Mouse (Mus musculus): ENCODE results near the gene Gas7. TPM values are rescaled to one million over a fixed set of nuclear protein-coding genes. Genes with fewer than 3 reads are reported as not detected.

Gas7 gene
- polyA plus RNA-seq, 1 experiment from 2014 or later = 13.5 TPM

DNA sequence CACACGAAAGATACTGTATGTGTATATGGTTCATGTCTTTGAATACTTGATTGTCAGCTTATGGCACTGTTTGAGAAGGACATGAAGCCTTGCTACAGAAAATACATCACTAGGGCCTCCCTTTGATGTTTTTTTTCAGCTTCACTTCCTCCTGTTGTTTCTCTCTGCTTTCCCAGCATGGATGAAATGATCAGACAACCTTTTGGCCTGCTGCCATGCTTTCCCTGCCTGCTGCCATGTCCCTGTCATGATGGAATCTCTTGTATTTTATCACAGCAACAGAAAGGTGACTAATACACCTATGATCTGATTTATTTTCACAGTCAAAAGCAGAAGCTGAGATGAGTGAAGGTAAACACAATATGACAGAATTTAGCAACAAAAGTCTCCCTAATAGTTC lies 278.5 kb downstream of the Gas7 start:
- Histone ChIP-seq H3K4me3 (ENCODE audit: low read length) (no peak overlapping the region), H3K27ac (ENCODE audit: low read length) (no peak overlapping the region), H3K27me3 (ENCODE audit: control insufficient read depth, insufficient read depth, low read depth, low read length) (no peaks in the 10 kb centered on the region), H3K4me2 (ENCODE audit: low read depth, low read length) (no peak overlapping the region), H3K4me1 (replicated peaks; ENCODE audit: control insufficient read depth, insufficient read depth, low read length) (no peaks in the 10 kb centered on the region), H3K9ac (ENCODE audit: low read length) (no peak overlapping the region), H3K36me3 (ENCODE audit: control insufficient read depth, insufficient read depth, low read length) (no peaks in the 10 kb centered on the region), H3K9me3 (ENCODE audit: control insufficient read depth, low read length) (no peaks in the 10 kb centered on the region)
- 56% methylated on average over 1 of the region's 1 CpGs for WGBS
- ATAC-seq (ENCODE audit: low read depth) = no peak

DNA sequence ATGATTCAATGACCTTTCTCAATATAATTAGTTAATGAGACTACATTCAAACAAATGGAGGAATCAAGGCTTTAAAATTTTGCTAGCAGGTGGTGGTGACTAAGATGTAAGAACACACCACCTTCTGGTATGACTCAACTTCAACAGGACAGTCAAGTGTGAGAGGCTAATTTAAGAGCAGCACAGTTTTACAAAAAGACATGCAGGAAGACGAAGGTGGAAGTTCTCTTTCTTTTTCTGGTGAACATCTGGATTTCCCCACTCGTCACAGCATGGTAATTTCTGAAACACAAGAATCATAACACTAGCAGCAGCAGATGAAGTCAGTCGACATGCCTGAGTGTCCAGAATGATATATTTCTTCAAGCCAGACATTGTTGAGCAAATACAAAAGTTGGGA lies 279.4 kb downstream of the Gas7 start:
- Histone ChIP-seq H3K9me3 (ENCODE audit: control insufficient read depth, low read length) (no peaks in the 10 kb centered on the region), H3K4me1 (replicated peaks; ENCODE audit: control insufficient read depth, insufficient read depth, low read length) (no peaks in the 10 kb centered on the region), H3K4me3 (ENCODE audit: low read length) (no peak overlapping the region), H3K36me3 (ENCODE audit: control insufficient read depth, insufficient read depth, low read length) (no peaks in the 10 kb centered on the region), H3K27ac (ENCODE audit: low read length) (no peak overlapping the region), H3K27me3 (ENCODE audit: control insufficient read depth, insufficient read depth, low read depth, low read length) (no peaks in the 10 kb centered on the region), H3K4me2 (ENCODE audit: low read depth, low read length) (no peak overlapping the region), H3K9ac (ENCODE audit: low read length) (no peak overlapping the region)
- WGBS = 55% methylated on average over 3 of the region's 3 CpGs
- no peak for ATAC-seq (ENCODE audit: low read depth)

GRCm38 (mm10) chr11:67738345-67738744 lies 283.1 kb downstream of the Gas7 start:
- H3K4me2 ChIP-seq (ENCODE audit: low read depth, low read length) = no peak overlapping the region
- H3K4me1 ChIP-seq (replicated peaks; ENCODE audit: control insufficient read depth, insufficient read depth, low read length) = no peaks in the 10 kb centered on the region
- H3K9ac ChIP-seq (ENCODE audit: low read length) = no peak overlapping the region
- 74% methylated on average over 6 of the region's 6 CpGs for WGBS
- no peak overlapping the region for H3K4me3 ChIP-seq (ENCODE audit: low read length)
- no peaks in the 10 kb centered on the region for H3K36me3 ChIP-seq (ENCODE audit: control insufficient read depth, insufficient read depth, low read length)
- H3K9me3 ChIP-seq (ENCODE audit: control insufficient read depth, low read length) = no peaks in the 10 kb centered on the region
- H3K27ac ChIP-seq (ENCODE audit: low read length) = no peak overlapping the region
- no peak for ATAC-seq (ENCODE audit: low read depth)
- no peaks in the 10 kb centered on the region for H3K27me3 ChIP-seq (ENCODE audit: control insufficient read depth, insufficient read depth, low read depth, low read length)

Other genes starting within 250 kb of the Gas7 start
- 0.35 TPM in 1 of 2 replicates, not detected in the other for gene Myh4, start 217.4 kb upstream of the Gas7 start, polyA plus RNA-seq (2015; fragmentation: Nextera tagmentation; extraction: Ambion mirVana)
- 4.9 and 25.2 TPM in 2 replicates for gene Myh8, start 178.3 kb upstream of the Gas7 start, polyA plus RNA-seq (2015; fragmentation: Nextera tagmentation; extraction: Ambion mirVana)
- gene Myh13, start 133.8 kb upstream of the Gas7 start, polyA plus RNA-seq (2015; fragmentation: Nextera tagmentation; extraction: Ambion mirVana) = 0.28 and 0.58 TPM in 2 replicates
- not detected in 2 replicates for gene Rcvrn, start 239.9 kb downstream of the Gas7 start, polyA plus RNA-seq (2015; fragmentation: Nextera tagmentation; extraction: Ambion mirVana)